ENCODE assay signal across 14 mouse cellular contexts in genomic region chr15:102970740-102971139, GRCm38 (mm10). TPM values are rescaled to one million over a fixed set of nuclear protein-coding genes. Genes with fewer than 3 reads are reported as not detected.
A peak's percentile ranks its signal among the peaks of the same experiment; 100 is the strongest.
DNase-seq lines count a peak whose midpoint lies in the region; ATAC-seq and TF ChIP-seq lines count a peak whose summit lies in the region.
"Had no signal": no experiment of that assay in that cellular context is flagged by ENCODE, and none has a peak within 500 bp of the region (broad histone marks: within the 10 kb centered on the region; RNA-seq: fewer than 3 reads in every experiment).

No protein-coding gene starts in this region.

- no peaks in the 10 kb centered on the region for H3K36me3 ChIP-seq in midbrain, postnatal 0 days (ENCODE audit: insufficient read depth, low read length)
- H3K36me3 ChIP-seq in midbrain, embryonic 16.5 days (ENCODE audit: control insufficient read depth, insufficient read depth, low read length): no peaks in the 10 kb centered on the region
- H3K36me3 ChIP-seq in kidney, postnatal 0 days (ENCODE audit: insufficient read depth, low read length): no peaks in the 10 kb centered on the region
- H3K36me3 ChIP-seq: limb, embryonic 15.5 days had no signal

- peak overlapping the region; percentile 53 for H3K4me3 ChIP-seq in gastrocnemius, adult 2 months
- H3K4me3 ChIP-seq in midbrain, postnatal 0 days (ENCODE audit: low read depth, low read length): no peak overlapping the region
- H3K4me3 ChIP-seq in midbrain, embryonic 16.5 days (ENCODE audit: low read depth, low read length): no peak overlapping the region
- H3K4me3 ChIP-seq in kidney, postnatal 0 days (replicated peaks; ENCODE audit: low read depth, low read length): peak overlapping the region; percentile 51
- H3K4me3 ChIP-seq: limb, embryonic 15.5 days had no signal

- no peak overlapping the region for H3K9ac ChIP-seq in midbrain, postnatal 0 days (replicated peaks; ENCODE audit: low read length, poor library complexity, severe bottlenecking)
- H3K9ac ChIP-seq in midbrain, embryonic 16.5 days (ENCODE audit: low read depth, low read length): no peak overlapping the region
- peak overlapping the region; percentile 41 for H3K9ac ChIP-seq in kidney, postnatal 0 days (ENCODE audit: low read depth, low read length)
- H3K9ac ChIP-seq: limb, embryonic 15.5 days had no signal

- WGBS in midbrain, postnatal 0 days: 2% methylated on average over 11 of the region's 12 CpGs
- under 1% methylated on average over 12 of the region's 12 CpGs for WGBS in midbrain, embryonic 16.5 days
- 2% methylated on average over 12 of the region's 12 CpGs for WGBS in kidney, postnatal 0 days

- H3K4me1 ChIP-seq in midbrain, postnatal 0 days (ENCODE audit: insufficient read depth, low read length): no peaks in the 10 kb centered on the region
- peaks cover 3% of the 10 kb centered on the region; the same call in 1 of the 2 replicates for H3K4me1 ChIP-seq in midbrain, embryonic 16.5 days (ENCODE audit: control insufficient read depth, insufficient read depth, low read length)
- H3K4me1 ChIP-seq in kidney, postnatal 0 days (replicated peaks; ENCODE audit: insufficient read depth, low read length): peaks cover 16% of the 10 kb centered on the region

- peak; percentile 59 for DNase-seq in gastrocnemius, adult 2 months
- DNase-seq in gastrocnemius, postnatal 14 days: no peak
- peak; percentile 49 for DNase-seq in midbrain, postnatal 0 days (ENCODE audit: low spot score)
- DNase-seq in kidney, postnatal 0 days (ENCODE audit: low spot score): peak; percentile 86
- DNase-seq in retina, postnatal 1 day: peak; percentile 34
- DNase-seq in embryo, embryonic 11 days: no peak
- no peak for DNase-seq in urinary bladder, postnatal 14 days (ENCODE audit: low spot score)
- DNase-seq: cerebellum, adult 11-12 months had no signal

- intact Hi-C loops in gastrocnemius, adult 2 months (cut with DNase I): no loop called here
- intact Hi-C loops in gastrocnemius, postnatal 14 days (cut with DNase I; ENCODE audit: low total_unique reads): no loop called here

- H3K9me3 ChIP-seq in midbrain, postnatal 0 days (ENCODE audit: low read length): no peaks in the 10 kb centered on the region; the same call in 1 of the 2 replicates
- H3K9me3 ChIP-seq in midbrain, embryonic 16.5 days (replicated peaks; ENCODE audit: control insufficient read depth, low read length, poor library complexity, severe bottlenecking): no peaks in the 10 kb centered on the region
- no peaks in the 10 kb centered on the region for H3K9me3 ChIP-seq in kidney, postnatal 0 days (replicated peaks; ENCODE audit: low read length)
- H3K9me3 ChIP-seq: limb, embryonic 15.5 days had no signal

- peak overlapping the region; percentile 99 for H3K27ac ChIP-seq in gastrocnemius, adult 2 months
- H3K27ac ChIP-seq in midbrain, postnatal 0 days (ENCODE audit: low read depth, low read length): no peak overlapping the region
- no peak overlapping the region for H3K27ac ChIP-seq in midbrain, embryonic 16.5 days (ENCODE audit: low read length)
- peak overlapping the region; percentile 58 for H3K27ac ChIP-seq in kidney, postnatal 0 days
- H3K27ac ChIP-seq: limb, embryonic 15.5 days had no signal

- ATAC-seq in midbrain, postnatal 0 days (ENCODE audit: low FRiP score): no peak
- ATAC-seq in midbrain, embryonic 16.5 days: no peak
- no peak for ATAC-seq in kidney, postnatal 0 days (replicated peaks; ENCODE audit: low FRiP score, low read depth)

- TF ChIP-seq CTCF in gastrocnemius, adult 2 months (IDR thresholded peaks at IDR 0.05): peak; percentile 52
- TF ChIP-seq CTCF in midbrain, postnatal 0 days (IDR thresholded peaks at IDR 0.05): peak; percentile 59
- TF ChIP-seq CTCF in kidney, postnatal 0 days (IDR thresholded peaks at IDR 0.05; ENCODE audit: low read depth): peak; percentile 43; the same call in 1 of the 2 replicates

- no peak overlapping the region for H3K4me2 ChIP-seq in midbrain, postnatal 0 days (ENCODE audit: low read depth, low read length, poor library complexity, severe bottlenecking)
- H3K4me2 ChIP-seq in midbrain, embryonic 16.5 days (ENCODE audit: low read length): no peak overlapping the region
- peak overlapping the region; percentile 90 for H3K4me2 ChIP-seq in kidney, postnatal 0 days (ENCODE audit: low read length)
- H3K4me2 ChIP-seq: limb, embryonic 15.5 days had no signal

- peaks cover 92% of the 10 kb centered on the region for H3K27me3 ChIP-seq in midbrain, postnatal 0 days (ENCODE audit: insufficient read depth, low read length)
- H3K27me3 ChIP-seq in midbrain, embryonic 16.5 days (ENCODE audit: control insufficient read depth, insufficient read depth, low read depth, low read length): peaks cover 93% of the 10 kb centered on the region
- no peaks in the 10 kb centered on the region for H3K27me3 ChIP-seq in kidney, postnatal 0 days (ENCODE audit: insufficient read depth, low read length)

RNA-seq across cellular contexts. Expression of gene Hoxc5, which starts 3.5 kb away (rescaled TPM):
- total RNA-seq in gastrocnemius, adult 2 months (2021): 1 to 10 TPM; 2.7 to 2.9 TPM
- total RNA-seq in gastrocnemius, postnatal 14 days (2021): 1 to 10 TPM; 1.4 to 1.8 TPM
- 0.88 TPM in 1 of 2 replicates, not detected in the other for total RNA-seq in midbrain, postnatal 0 days (2014; rRNA removed)
- polyA plus RNA-seq in midbrain, postnatal 0 days (2015; fragmentation: Nextera tagmentation; extraction: Ambion mirVana): not detected in 2 replicates
- 0.22 TPM in 1 of 2 replicates, not detected in the other for polyA plus RNA-seq in midbrain, embryonic 16.5 days (2015; fragmentation: Nextera tagmentation; extraction: Ambion mirVana)
- polyA plus RNA-seq in kidney, postnatal 0 days (2015; fragmentation: Nextera tagmentation; extraction: Ambion mirVana): 2.7 and 3.9 TPM in 2 replicates
- total RNA-seq: megakaryocyte progenitor cell, adult 5-6 weeks had no signal

RNA-seq across cellular contexts. Expression of gene Hoxc10, which starts 4.1 kb away (rescaled TPM):
- total RNA-seq in gastrocnemius, adult 2 months (2021): 10 to 100 TPM; 72.4 to 84.8 TPM
- 10 to 100 TPM; 47.9 to 48.0 TPM for total RNA-seq in gastrocnemius, postnatal 14 days (2021)
- total RNA-seq in midbrain, postnatal 0 days (2014; rRNA removed): not detected in 2 replicates
- not detected in 2 replicates for polyA plus RNA-seq in midbrain, postnatal 0 days (2015; fragmentation: Nextera tagmentation; extraction: Ambion mirVana)
- polyA plus RNA-seq in midbrain, embryonic 16.5 days (2015; fragmentation: Nextera tagmentation; extraction: Ambion mirVana): not detected in 2 replicates
- 30.6 and 34.1 TPM in 2 replicates for polyA plus RNA-seq in kidney, postnatal 0 days (2015; fragmentation: Nextera tagmentation; extraction: Ambion mirVana)
- total RNA-seq: megakaryocyte progenitor cell, adult 5-6 weeks had no signal
- polyA plus RNA-seq: embryonic facial prominence, embryonic 11.5 days; heart, embryonic 14.5 days had no signal

RNA-seq across cellular contexts. Expression of gene Hoxc9, which starts 5.5 kb away (rescaled TPM):
- total RNA-seq in gastrocnemius, adult 2 months (2021): 1 to 10 TPM; 6.7 to 8.3 TPM
- total RNA-seq in gastrocnemius, postnatal 14 days (2021): 1 to 10 TPM; 5.7 to 5.8 TPM
- total RNA-seq in midbrain, postnatal 0 days (2014; rRNA removed): not detected in 2 replicates
- polyA plus RNA-seq in midbrain, postnatal 0 days (2015; fragmentation: Nextera tagmentation; extraction: Ambion mirVana): not detected in 2 replicates
- polyA plus RNA-seq in midbrain, embryonic 16.5 days (2015; fragmentation: Nextera tagmentation; extraction: Ambion mirVana): not detected in 2 replicates
- polyA plus RNA-seq in kidney, postnatal 0 days (2015; fragmentation: Nextera tagmentation; extraction: Ambion mirVana): 11.0 and 12.4 TPM in 2 replicates
- total RNA-seq: megakaryocyte progenitor cell, adult 5-6 weeks had no signal
- polyA plus RNA-seq: embryonic facial prominence, embryonic 11.5 days; heart, embryonic 14.5 days had no signal

RNA-seq across cellular contexts. Expression of gene Hoxc11, which starts 16.5 kb away (rescaled TPM):
- total RNA-seq in gastrocnemius, adult 2 months (2021): 10 to 100 TPM in 1 of 2 experiments, 1 to 10 TPM in 1; 6.9 to 11.7 TPM
- total RNA-seq in gastrocnemius, postnatal 14 days (2021): 1 to 10 TPM; 6.6 to 9.1 TPM
- not detected in 2 replicates for total RNA-seq in midbrain, postnatal 0 days (2014; rRNA removed)
- polyA plus RNA-seq in midbrain, postnatal 0 days (2015; fragmentation: Nextera tagmentation; extraction: Ambion mirVana): not detected in 2 replicates
- polyA plus RNA-seq in midbrain, embryonic 16.5 days (2015; fragmentation: Nextera tagmentation; extraction: Ambion mirVana): not detected in 2 replicates
- polyA plus RNA-seq in kidney, postnatal 0 days (2015; fragmentation: Nextera tagmentation; extraction: Ambion mirVana): 1.5 and 1.8 TPM in 2 replicates
- total RNA-seq: adrenal gland, adult 18-20 months; megakaryocyte progenitor cell, adult 5-6 weeks had no signal
- polyA plus RNA-seq: embryonic facial prominence, embryonic 11.5 days; heart, embryonic 14.5 days had no signal

RNA-seq across cellular contexts. Expression of gene Hoxc8, which starts 19.7 kb away (rescaled TPM):
- 1 to 10 TPM; 1.0 to 2.8 TPM for total RNA-seq in gastrocnemius, adult 2 months (2021)
- total RNA-seq in gastrocnemius, postnatal 14 days (2021): 1 to 10 TPM; 1.1 to 1.2 TPM
- not detected in 2 replicates for total RNA-seq in midbrain, postnatal 0 days (2014; rRNA removed)
- not detected in 2 replicates for polyA plus RNA-seq in midbrain, postnatal 0 days (2015; fragmentation: Nextera tagmentation; extraction: Ambion mirVana)
- not detected in 2 replicates for polyA plus RNA-seq in midbrain, embryonic 16.5 days (2015; fragmentation: Nextera tagmentation; extraction: Ambion mirVana)
- 5.8 TPM in 2 replicates for polyA plus RNA-seq in kidney, postnatal 0 days (2015; fragmentation: Nextera tagmentation; extraction: Ambion mirVana)
- total RNA-seq: megakaryocyte progenitor cell, adult 5-6 weeks had no signal
- polyA plus RNA-seq: embryonic facial prominence, embryonic 11.5 days; heart, embryonic 14.5 days had no signal

Comparison
In these comparisons a context has a peak if more than half of its experiments do, and no peak if none do; other contexts are left out.
1. DNase-seq: peak in gastrocnemius, adult 2 months (single experiment), midbrain, postnatal 0 days (single experiment), kidney, postnatal 0 days (single experiment) and retina, postnatal 1 day (single experiment); none in gastrocnemius, postnatal 14 days (single experiment), embryo, embryonic 11 days (single experiment) and urinary bladder, postnatal 14 days (single experiment).
2. H3K27ac ChIP-seq: peak in gastrocnemius, adult 2 months (single experiment) and kidney, postnatal 0 days (single experiment); none in midbrain, postnatal 0 days (single experiment) and midbrain, embryonic 16.5 days (single experiment).
3. H3K4me3 ChIP-seq: peak in gastrocnemius, adult 2 months (single experiment) and kidney, postnatal 0 days (single experiment); none in midbrain, postnatal 0 days (single experiment) and midbrain, embryonic 16.5 days (single experiment).
4. RNA of gene Hoxc10, which starts 4.1 kb away (total RNA-seq): 72.4 to 84.8 TPM in gastrocnemius, adult 2 months and 47.9 to 48.0 TPM in gastrocnemius, postnatal 14 days; not detected in midbrain, postnatal 0 days; every median in the first group is over 10 times any median in the second.
5. Peak in every context shown above with its lines, with median percentiles within 50 percentile points of each other: CTCF ChIP-seq.